Mouse (Mus musculus): Measurements from ENCODE around the gene Sumo3. TPM values are rescaled to one million over a fixed set of nuclear protein-coding genes. Genes with fewer than 3 reads are reported as not detected.

Gene Sumo3
- 145 and 151 TPM in 2 replicates for total RNA-seq (2012; rRNA removed)
- 100 to 1,000 TPM in 1 of 2 experiments, not detected in 1; 342 TPM for polyA plus RNA-seq (2012; ENCODE audit: insufficient read depth in 1 of 2, insufficient read length in 2 of 2, low read depth in 1 of 2, low replicate concordance in 2 of 2, missing spikeins in 1 of 2)

- Histone ChIP-seq H3K79me2 (ENCODE audit: control insufficient read depth, insufficient read depth, low read length, poor library complexity) (peaks cover 31% of the 10 kb centered on the region), H3K27me3 (ENCODE audit: control insufficient read depth in 1 of 2, insufficient read depth in 2 of 2, low read length in 2 of 2) (no peaks in the 10 kb centered on the region), H3K4me1 (ENCODE audit: control insufficient read depth in 1 of 2, insufficient read depth in 2 of 2, low read length in 2 of 2) (peaks cover 6 to 26% of the 10 kb centered on the region in 2 experiments; a peak in 3 of 4 replicates), H3K9me3 (replicated peaks; ENCODE audit: insufficient read depth, low read length) (no peaks in the 10 kb centered on the region), H3K9ac (ENCODE audit: control insufficient read depth, low read depth, low read length, poor library complexity, severe bottlenecking) (peak within 1 kb of the TSS; percentile 97), H3K36me3 (ENCODE audit: control insufficient read depth in 1 of 2, insufficient read depth in 2 of 2, low read length in 2 of 2) (peaks cover 4 to 21% of the 10 kb centered on the region in 2 experiments), H3K27ac (ENCODE audit: control insufficient read depth, low read depth, low read length) (peak within 1 kb of the TSS; percentile 79), H3K4me3 (ENCODE audit: control insufficient read depth in 1 of 2, insufficient read depth in 1 of 2, low read depth in 2 of 2, low read length in 2 of 2) (peak within 1 kb of the TSS; percentile 94)
- DNase-seq (ENCODE audit: low read depth, low spot score): peak; percentile 94
- TF ChIP-seq EP300 (IDR thresholded peaks at IDR 0.05; ENCODE audit: low read depth in 1 of 2, low read length in 2 of 2) (peak in 1 of 2 experiments; percentile 3; a peak in 1 of 4 replicates), RAD21 (IDR thresholded peaks at IDR 0.05; ENCODE audit: low read depth, low read length) (no peak), TAL1 (IDR thresholded peaks at IDR 0.05; ENCODE audit: low read length) (no peak), MXI1 (IDR thresholded peaks at IDR 0.05; ENCODE audit: low read depth, low read length) (peak; percentile 87), ETS1 (IDR thresholded peaks at IDR 0.05; ENCODE audit: low read depth, low read length) (0 out of 2 replicates have a peak, but pooled peaks have one; percentile 3), HCFC1 (IDR thresholded peaks at IDR 0.05; ENCODE audit: low read depth, low read length) (peak; percentile 53; the same call in 1 of the 2 replicates), USF1 (IDR thresholded peaks at IDR 0.05; ENCODE audit: low read depth, low read length) (peak; percentile 96), ZKSCAN1 (IDR thresholded peaks at IDR 0.05; ENCODE audit: low read depth, low read length) (no peak), CHD2 (IDR thresholded peaks at IDR 0.05; ENCODE audit: low read length) (peak; percentile 54; the same call in 1 of the 2 replicates), E2F4 (IDR thresholded peaks at IDR 0.05; ENCODE audit: borderline replicate concordance, low read depth, low read length) (no peak), SMC3 (IDR thresholded peaks at IDR 0.05; ENCODE audit: low read depth, low read length) (no peak), MYB (IDR thresholded peaks at IDR 0.05; ENCODE audit: low read depth, low read length) (0 out of 2 replicates have a peak, but pooled peaks have one; percentile 8), MAX (IDR thresholded peaks at IDR 0.05; ENCODE audit: low read length) (peak; percentile 97), NELFE (IDR thresholded peaks at IDR 0.05; ENCODE audit: low read depth, low read length) (peak; percentile 79), ZMIZ1 (IDR thresholded peaks at IDR 0.05; ENCODE audit: low read depth, low read length) (peak; percentile 25; the same call in 1 of the 2 replicates), ZNF384 (IDR thresholded peaks at IDR 0.05; ENCODE audit: low read depth, low read length) (no peak), TCF12 (IDR thresholded peaks at IDR 0.05; ENCODE audit: low read depth, low read length) (peak; percentile 18; the same call in 1 of the 2 replicates), TBP (IDR thresholded peaks at IDR 0.05; ENCODE audit: low read depth, low read length) (0 out of 2 replicates have a peak, but pooled peaks have one; percentile 6), GABPA (IDR thresholded peaks at IDR 0.05; ENCODE audit: low read depth, low read length) (no peak), CHD1 (IDR thresholded peaks at IDR 0.05; ENCODE audit: low read depth, low read length) (no peak), MEF2A (IDR thresholded peaks at IDR 0.05; ENCODE audit: extremely low read depth, insufficient replicate concordance, low read depth, low read length, poor library complexity, severe bottlenecking) (no peak), MAZ (IDR thresholded peaks at IDR 0.05; ENCODE audit: low read depth, low read length) (no peak; the same call in 1 of the 2 replicates), POLR2AphosphoS5 (IDR thresholded peaks at IDR 0.05; ENCODE audit: borderline replicate concordance, low read depth, low read length) (no peak), MYC (IDR thresholded peaks at IDR 0.05; ENCODE audit: low read depth, low read length) (peak; percentile 12; the same call in 1 of the 2 replicates), RCOR1 (IDR thresholded peaks at IDR 0.05; ENCODE audit: low read depth, low read length) (0 out of 2 replicates have a peak, but pooled peaks have one; percentile 29), JUND (IDR thresholded peaks at IDR 0.05; ENCODE audit: low read depth, low read length) (no peak), CTCF (IDR thresholded peaks at IDR 0.05 in 2 of 3, conservative IDR thresholded peaks at IDR 0.05 in 1 of 3; ENCODE audit: control insufficient read depth in 1 of 3, insufficient read depth in 1 of 3, low read depth in 2 of 3, low read length in 3 of 3, poor library complexity in 1 of 3, severe bottlenecking in 1 of 3) (peak in 1 of 3 experiments; percentile 24; a peak in 2 of 6 replicates), ELF1 (IDR thresholded peaks at IDR 0.05; ENCODE audit: low read depth, low read length) (peak; percentile 95), POLR2AphosphoS2 (IDR thresholded peaks at IDR 0.05; ENCODE audit: low read length) (peak; percentile 37; the same call in 1 of the 2 replicates), GATA1 (IDR thresholded peaks at IDR 0.05; ENCODE audit: low read depth, low read length) (no peak), UBTF (IDR thresholded peaks at IDR 0.05; ENCODE audit: borderline replicate concordance, insufficient read depth, low read depth, low read length) (0 out of 2 replicates have a peak, but pooled peaks have one; percentile 67), SIN3A (IDR thresholded peaks at IDR 0.05; ENCODE audit: low read length) (peak; percentile 71), USF2 (IDR thresholded peaks at IDR 0.05; ENCODE audit: borderline replicate concordance in 1 of 2, insufficient read depth in 1 of 2, low read depth in 1 of 2, low read length in 2 of 2) (peak; percentile 47 to 81; a peak in 3 of 4 replicates)
These were observed at the start of gene Sumo3, which contains the start of gene Gm49325 for GRCm38 (mm10) chr10:77605908-77606826. Gene Sumo3 (plus strand): TSS chr10:77606097. Gene Gm49325 (plus strand): TSS chr10:77606197.

Data from MEL (cell line).